Mouse (Mus musculus) small intestine, adult 2 months (tissue): ENCODE data around the gene Efs. TPM values are rescaled to one million over a fixed set of nuclear protein-coding genes. Genes with fewer than 3 reads are reported as not detected.

Source experiments
- H3K27ac ChIP-seq: fragments of 200-500 bp; 2 replicates; pipeline ENCODE4 v1.5.1; 2012; ENCODE audit warnings: low read depth, low read length, control low read depth, inconsistent platforms; ENCODE audit not compliant: insufficient read depth
- H3K27me3 ChIP-seq: fragments of 200-500 bp; 2 replicates; pipeline ENCODE4 v1.6.1; 2012; ENCODE audit warnings: mild to moderate bottlenecking, moderate library complexity, low read length, inconsistent platforms; ENCODE audit not compliant: control insufficient read depth, insufficient read depth
- H3K36me3 ChIP-seq: fragments of 200-500 bp; 2 replicates; pipeline ENCODE4 v1.6.1; 2012; ENCODE audit warnings: mild to moderate bottlenecking, low read length, control low read depth, inconsistent platforms; ENCODE audit not compliant: control insufficient read depth, insufficient read depth
- H3K4me1 ChIP-seq: fragments of 200-500 bp; 2 replicates; pipeline ENCODE4 v1.6.1; 2012; ENCODE audit warnings: low read length, inconsistent platforms, mixed read lengths; ENCODE audit not compliant: control insufficient read depth, insufficient read depth, insufficient read length
- H3K4me3 ChIP-seq: fragments of 200-500 bp; 2 replicates; pipeline ENCODE4 v1.5.1; 2012; ENCODE audit warnings: low read depth, mild to moderate bottlenecking, control low read depth, inconsistent platforms, low read length, moderate library complexity
- CTCF ChIP-seq: fragments of 200-500 bp; IDR thresholded peaks from 2 replicates; pipeline ENCODE4 v1.5.1; 2012; ENCODE audit warnings: low read depth, mild to moderate bottlenecking, control low read depth, inconsistent platforms, low read length, moderate library complexity, mixed read lengths; ENCODE audit not compliant: insufficient replicate concordance, insufficient read length; ENCODE audit errors: extremely low read depth
- POLR2A ChIP-seq: fragments of 200-500 bp; IDR thresholded peaks from 2 replicates; pipeline ENCODE4 v1.6.1; 2012; ENCODE audit warnings: low read depth, mild to moderate bottlenecking, control low read depth, inconsistent platforms, low read length, moderate library complexity
- WGBS: fragments of 180-500 bp; shearing (Covaris S2); methylation state at CpG from one replicate; pipeline ENCODE4 v1.1.7; 2018; 5-methylcytosine and 5-hydroxymethylcytosine counted together
- polyA plus RNA-seq: library from polyadenylated mRNA; depleted of rRNA; stranded (reverse); fragments of >200 nt; gene quantifications from 2 replicates; pipeline ENCODE4 v1.2.3, GENCODE M21; 2012

The Efs gene
- polyA plus RNA-seq, 1 experiment = 5.7 TPM

DNA sequence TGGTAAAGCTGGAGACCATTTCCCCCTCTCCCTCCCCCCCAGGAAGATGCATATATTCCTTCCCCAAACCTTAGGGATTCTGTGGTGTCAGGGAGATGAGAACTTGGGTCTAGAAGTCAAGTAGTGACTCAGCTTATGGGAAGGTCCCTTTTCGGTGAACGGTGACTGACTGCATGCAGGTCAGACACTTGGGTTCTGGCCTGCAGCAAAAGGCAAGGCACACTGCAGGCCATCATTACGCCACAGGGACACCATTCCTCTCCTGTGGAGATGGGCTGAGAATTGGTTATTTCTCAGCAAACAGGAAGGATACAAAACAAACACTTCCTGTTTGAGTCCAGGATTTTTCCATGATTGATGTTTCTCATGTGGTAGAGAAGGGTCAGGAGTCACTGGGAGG lies 33.3 kb upstream of the Efs start:
- Histone ChIP-seq H3K27me3 (no peaks in the 10 kb centered on the region), H3K4me1 (no peaks in the 10 kb centered on the region), H3K4me3 (no peak overlapping the region), H3K36me3 (no peaks in the 10 kb centered on the region), H3K27ac (no peak overlapping the region)
- whole genome bisulfite sequencing = 87% methylated on average over 3 of the region's 3 CpGs
- TF ChIP-seq POLR2A (no peak), CTCF (no peak)

DNA sequence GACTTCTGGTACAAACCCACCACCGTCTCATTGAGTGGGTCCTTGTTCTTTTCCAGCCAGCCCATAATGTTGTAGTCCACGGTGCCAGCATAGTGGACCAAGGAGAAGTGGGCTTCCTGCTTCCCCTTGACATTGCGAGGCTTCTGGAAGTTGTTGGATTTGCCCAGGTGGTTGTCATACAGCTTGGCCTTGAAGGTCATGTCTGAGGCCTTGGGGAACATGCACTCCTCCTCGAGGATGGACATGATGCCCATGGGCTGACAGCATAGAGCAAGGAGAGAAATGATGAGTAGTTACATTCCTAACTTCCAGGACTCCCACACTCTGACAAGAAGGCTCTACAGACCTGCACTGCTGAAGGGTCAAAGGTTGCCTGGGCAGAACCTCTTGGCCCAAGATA lies 32.6 kb upstream of the Efs start:
- Histone ChIP-seq H3K27ac (no peak overlapping the region), H3K36me3 (no peaks in the 10 kb centered on the region)
- TF ChIP-seq POLR2A = no peak
- no peak for TF ChIP-seq CTCF

DNA sequence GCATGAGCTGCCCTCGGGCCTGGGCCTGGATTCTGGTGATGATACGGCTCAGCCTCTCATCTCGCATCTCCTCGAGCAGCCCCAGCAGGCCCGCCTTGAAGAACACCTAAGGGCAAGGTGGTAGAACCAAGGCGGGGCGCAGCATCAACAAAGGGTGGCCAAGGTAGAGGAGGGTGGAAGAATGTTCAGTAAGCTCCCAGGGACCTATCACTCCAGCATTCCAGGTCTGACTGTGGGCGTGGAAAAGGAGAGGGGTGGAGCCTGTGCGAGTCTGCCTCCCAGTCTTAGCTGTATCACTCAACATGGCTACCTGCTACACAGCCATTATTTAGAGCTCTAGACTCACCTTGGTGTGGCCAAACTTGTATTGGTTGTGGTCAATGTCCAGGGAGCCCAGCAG lies 30.6 kb upstream of the Efs start:
- TF ChIP-seq CTCF (no peak), POLR2A (no peak)
- H3K27ac ChIP-seq = no peak overlapping the region
- 76% methylated on average over 9 of the region's 9 CpGs for WGBS
- H3K4me3 ChIP-seq = no peak overlapping the region
- H3K4me1 ChIP-seq = no peaks in the 10 kb centered on the region
- no peaks in the 10 kb centered on the region for H3K27me3 ChIP-seq
- no peaks in the 10 kb centered on the region for H3K36me3 ChIP-seq

More for the DNA sequence above, 32.6 kb upstream of the Efs start:
- Histone ChIP-seq H3K27me3 (no peaks in the 10 kb centered on the region), H3K4me3 (no peak overlapping the region), H3K4me1 (no peaks in the 10 kb centered on the region)
- 79% methylated on average over 4 of the region's 4 CpGs for WGBS

DNA sequence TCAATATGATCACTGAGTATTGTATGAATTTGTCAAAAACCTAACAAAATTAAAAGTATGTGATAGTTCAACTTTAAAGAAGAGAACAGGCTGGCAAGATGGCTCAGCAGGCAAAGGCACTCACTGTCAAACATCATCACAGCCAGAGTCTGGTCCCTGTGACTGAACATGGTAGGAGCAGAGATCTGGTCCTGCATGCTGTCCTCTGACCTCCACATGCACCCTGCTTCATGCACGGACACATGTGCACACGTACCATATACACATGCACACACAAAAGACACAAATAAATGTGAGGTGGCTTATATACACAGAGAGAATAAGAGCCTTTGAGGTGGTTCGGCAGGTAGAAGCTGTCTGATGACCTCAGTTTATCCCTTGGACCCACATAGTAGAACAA lies 29.6 kb upstream of the Efs start:
- TF ChIP-seq CTCF (no peak), POLR2A (no peak)
- Histone ChIP-seq H3K36me3 (no peaks in the 10 kb centered on the region), H3K27ac (no peak overlapping the region), H3K4me1 (no peaks in the 10 kb centered on the region), H3K27me3 (no peaks in the 10 kb centered on the region), H3K4me3 (no peak overlapping the region)
- 76% methylated on average over 3 of the region's 3 CpGs for WGBS

- Histone ChIP-seq H3K36me3 (no peaks in the 10 kb centered on the region), H3K27ac (no peak overlapping the region), H3K27me3 (no peaks in the 10 kb centered on the region), H3K4me1 (no peaks in the 10 kb centered on the region), H3K4me3 (no peak overlapping the region)
- 66% methylated on average over 3 of the region's 3 CpGs for WGBS
- TF ChIP-seq POLR2A (no peak), CTCF (no peak)
Measured at GRCm38 (mm10) chr14:54954474-54954873, 28.5 kb upstream of the Efs start.

DNA sequence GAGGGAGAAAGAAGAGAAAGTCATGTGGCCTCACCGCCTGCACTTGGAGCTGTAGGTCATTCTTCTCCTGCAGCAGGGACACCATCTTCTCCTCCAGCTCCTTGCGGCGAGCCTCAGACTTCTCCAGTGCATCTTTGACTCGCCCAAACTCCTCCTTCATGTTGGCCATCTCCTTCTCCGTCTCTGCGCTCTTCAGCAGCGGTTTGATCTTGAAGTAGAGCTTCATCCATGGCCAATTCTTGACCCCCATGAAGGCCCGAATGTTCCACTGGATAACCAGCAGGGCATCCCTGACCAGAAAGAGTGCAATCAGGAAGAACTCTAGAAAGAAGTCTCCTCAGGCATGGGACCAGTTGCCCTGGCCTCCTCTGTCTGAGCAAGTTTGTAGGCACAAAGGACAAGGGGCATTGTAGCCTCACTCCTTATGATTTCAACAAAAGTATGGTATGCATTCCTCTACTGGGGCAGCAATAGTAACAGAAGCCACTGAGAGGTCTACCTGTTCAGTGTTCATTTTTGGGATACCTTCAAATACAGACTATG lies 27.8 kb upstream of the Efs start:
- H3K27ac ChIP-seq = no peak overlapping the region
- WGBS = 91% methylated on average over 8 of the region's 8 CpGs
- TF ChIP-seq CTCF (no peak), POLR2A (no peak)

GRCm38 (mm10) chr14:54951587-54951986 lies 25.7 kb upstream of the Efs start:
- Histone ChIP-seq H3K36me3 (no peaks in the 10 kb centered on the region), H3K4me3 (no peak overlapping the region), H3K27ac (no peak overlapping the region), H3K27me3 (no peaks in the 10 kb centered on the region), H3K4me1 (no peaks in the 10 kb centered on the region)
- TF ChIP-seq POLR2A = no peak
- TF ChIP-seq CTCF = no peak
- 87% methylated on average over 6 of the region's 6 CpGs for WGBS

More for the DNA sequence above, 27.8 kb upstream of the Efs start:
- Histone ChIP-seq H3K4me1 (no peaks in the 10 kb centered on the region), H3K27me3 (no peaks in the 10 kb centered on the region), H3K36me3 (no peaks in the 10 kb centered on the region), H3K4me3 (no peak overlapping the region)
